Mouse (Mus musculus) small intestine, adult 2 months (tissue): ENCODE measurements at regions not wholly inside any gene's neighbourhood (a gene's known extent, or its start where the extent isn't known, plus 50 kb on each side); places are given as distances from the start of the nearest gene placed in this dataset.

Experiments
- CTCF ChIP-seq: fragments of 200-500 bp; IDR thresholded peaks from 2 replicates; pipeline ENCODE4 v1.5.1; 2012; ENCODE audit warnings: low read depth, mild to moderate bottlenecking, control low read depth, inconsistent platforms, low read length, moderate library complexity, mixed read lengths; ENCODE audit not compliant: insufficient replicate concordance, insufficient read length; ENCODE audit errors: extremely low read depth
- POLR2A ChIP-seq: fragments of 200-500 bp; IDR thresholded peaks from 2 replicates; pipeline ENCODE4 v1.6.1; 2012; ENCODE audit warnings: low read depth, mild to moderate bottlenecking, control low read depth, inconsistent platforms, low read length, moderate library complexity

DNA sequence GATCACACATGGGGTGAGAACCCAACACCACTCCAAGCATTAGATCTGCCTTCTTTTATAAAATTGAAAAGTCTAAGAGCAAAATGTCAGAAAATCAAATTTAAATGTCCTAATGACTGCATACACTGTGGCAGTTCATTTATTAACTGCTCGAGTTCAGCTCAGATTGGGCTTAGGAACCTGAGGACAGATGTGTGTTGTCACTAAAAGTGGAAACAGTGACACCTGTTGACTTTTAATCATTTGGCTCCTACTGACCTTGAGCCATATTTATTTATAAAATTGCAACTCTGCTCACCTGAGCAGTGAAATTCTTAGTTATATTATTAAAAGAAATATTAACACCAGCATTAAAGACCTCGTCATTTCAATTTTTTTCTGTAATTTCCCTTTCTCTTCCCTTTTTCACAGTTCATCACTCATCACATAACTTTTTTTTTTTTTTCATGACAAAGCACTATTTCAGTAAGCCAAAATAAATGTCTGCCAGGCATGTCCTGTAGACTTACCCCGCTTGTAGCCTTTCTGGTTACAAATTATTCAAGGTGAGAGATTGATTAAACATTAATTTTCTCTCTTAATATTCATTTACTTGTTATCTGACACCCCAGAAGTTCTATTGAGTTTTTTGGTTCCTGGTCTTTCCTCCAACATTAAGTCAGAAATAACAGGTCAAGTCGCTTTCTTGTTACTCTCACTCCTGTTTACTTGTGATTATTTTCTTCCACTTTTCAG is 274.2 kb upstream of the Tet2 start:
- TF ChIP-seq CTCF (no peak), POLR2A (no peak)
